Mouse (Mus musculus): ENCODE results near the gene Espnl. TPM values are rescaled to one million over a fixed set of nuclear protein-coding genes. Genes with fewer than 3 reads are reported as not detected.

Gene Espnl
- polyA plus RNA-seq, 1 experiment from 2014 or later: not detected

GRCm38 (mm10) chr1:91292101-91292825, 29.6 kb upstream of the Espnl start:
- Histone ChIP-seq H3K9ac (ENCODE audit: low read depth, low read length) (no peak overlapping the region), H3K27ac (ENCODE audit: low read length) (no peak overlapping the region), H3K36me3 (ENCODE audit: control insufficient read depth, insufficient read depth) (no peaks in the 10 kb centered on the region), H3K4me3 (ENCODE audit: low read depth, low read length) (no peak overlapping the region), H3K4me2 (ENCODE audit: low read depth, low read length) (no peak overlapping the region), H3K27me3 (ENCODE audit: control insufficient read depth, insufficient read depth, low read depth, low read length) (no peaks in the 10 kb centered on the region), H3K9me3 (replicated peaks; ENCODE audit: control insufficient read depth, low read length) (no peaks in the 10 kb centered on the region), H3K4me1 (ENCODE audit: control insufficient read depth, low read depth, low read length) (no peaks in the 10 kb centered on the region)
- no peak for ATAC-seq (ENCODE audit: low read depth)
- 88% methylated on average over 11 of the region's 11 CpGs for WGBS (ENCODE audit: insufficient replicate concordance)

DNA sequence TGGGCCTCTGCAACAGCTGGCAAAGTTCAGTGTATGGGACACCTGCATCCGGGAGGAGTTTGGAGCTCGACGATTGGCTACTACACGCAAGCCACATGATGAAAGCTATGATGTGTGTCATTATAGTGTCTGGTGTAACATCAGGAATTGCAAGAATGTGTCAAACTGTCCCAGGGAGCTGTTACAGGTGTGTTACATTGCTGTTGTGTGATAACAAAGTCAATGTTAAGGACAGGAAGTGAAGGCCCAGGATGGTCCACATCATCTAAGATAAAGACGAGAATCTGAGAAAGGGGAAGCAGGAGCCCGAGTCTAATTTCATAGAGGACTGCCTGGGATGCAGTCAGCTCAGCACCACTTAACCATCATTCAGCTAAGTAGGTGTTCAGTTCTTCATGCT, 26.3 kb upstream of the Espnl start:
- 63% methylated on average over 6 of the region's 6 CpGs for WGBS (ENCODE audit: insufficient replicate concordance)

DNA sequence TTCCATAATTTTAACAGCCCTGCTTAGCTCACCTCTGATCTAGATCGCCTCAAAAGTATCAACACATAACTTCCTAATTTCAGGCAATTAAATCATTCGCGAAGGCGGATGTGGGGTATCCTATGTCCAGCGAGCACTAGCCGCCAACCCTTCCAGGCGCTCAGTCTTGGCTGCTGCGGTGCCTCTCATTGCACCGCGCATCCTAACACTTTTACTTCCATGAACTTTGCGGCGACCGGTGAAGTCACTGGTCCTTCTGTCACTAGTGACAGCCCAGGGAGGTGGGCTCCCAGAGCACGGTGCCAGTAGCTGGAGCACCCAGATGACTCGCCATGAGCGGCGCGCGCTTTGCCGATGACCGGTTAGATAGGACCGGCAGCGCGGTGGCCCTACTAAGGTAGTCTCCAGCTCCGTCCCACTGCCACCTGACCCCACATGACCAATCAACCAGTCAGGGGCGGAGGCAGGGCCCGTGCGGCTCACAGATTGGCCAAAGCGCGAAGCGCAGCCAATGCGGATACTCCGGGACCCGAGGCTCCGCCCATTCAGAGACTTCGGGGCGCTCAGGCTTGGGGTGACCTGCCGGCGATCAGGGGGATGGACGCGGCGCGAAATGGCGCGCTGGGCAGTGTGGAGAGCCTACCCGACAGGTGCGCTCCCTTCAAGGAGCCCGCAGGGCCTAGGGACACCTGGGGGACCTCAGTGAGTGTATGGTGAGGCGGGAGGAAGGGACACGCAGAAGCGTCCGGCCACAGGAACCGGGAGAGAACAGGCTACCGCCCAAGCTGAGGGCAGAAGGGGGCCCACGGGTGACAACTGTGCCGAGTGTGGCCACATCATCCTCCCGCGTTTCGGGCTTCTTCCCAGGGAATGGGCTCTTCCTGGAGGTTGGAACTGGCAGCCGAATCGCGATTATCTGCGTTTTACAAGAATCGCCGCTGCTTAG, 23.8 kb upstream of the Espnl start, which contains the start of gene Scly:
TSS of gene Scly (plus strand) at position 540 of the 946 bp plus-strand sequence.
- peak within 1 kb of the TSS; percentile 92 for H3K9ac ChIP-seq (ENCODE audit: low read depth, low read length)
- no peaks in the 10 kb centered on the region for H3K27me3 ChIP-seq (ENCODE audit: control insufficient read depth, insufficient read depth, low read depth, low read length)
- H3K4me3 ChIP-seq (ENCODE audit: low read depth, low read length): peak within 1 kb of the TSS; percentile 92
- H3K4me2 ChIP-seq (ENCODE audit: low read depth, low read length): peak within 1 kb of the TSS; percentile 92
- peak; percentile 100 for ATAC-seq (ENCODE audit: low read depth)
- WGBS (ENCODE audit: insufficient replicate concordance): under 1% methylated on average over 63 of the region's 65 CpGs
- H3K27ac ChIP-seq (ENCODE audit: low read length): peak within 1 kb of the TSS; percentile 52
- no peaks in the 10 kb centered on the region for H3K9me3 ChIP-seq (replicated peaks; ENCODE audit: control insufficient read depth, low read length)
- H3K36me3 ChIP-seq (ENCODE audit: control insufficient read depth, insufficient read depth): no peaks in the 10 kb centered on the region; the same call in 1 of the 2 replicates
- peaks cover 28% of the 10 kb centered on the region for H3K4me1 ChIP-seq (ENCODE audit: control insufficient read depth, low read depth, low read length)

More for the DNA sequence above, 26.3 kb upstream of the Espnl start:
- no peaks in the 10 kb centered on the region for H3K36me3 ChIP-seq (ENCODE audit: control insufficient read depth, insufficient read depth)
- H3K9ac ChIP-seq (ENCODE audit: low read depth, low read length): no peak overlapping the region
- peaks cover 12% of the 10 kb centered on the region for H3K4me1 ChIP-seq (ENCODE audit: control insufficient read depth, low read depth, low read length)
- no peaks in the 10 kb centered on the region for H3K27me3 ChIP-seq (ENCODE audit: control insufficient read depth, insufficient read depth, low read depth, low read length)
- no peaks in the 10 kb centered on the region for H3K9me3 ChIP-seq (replicated peaks; ENCODE audit: control insufficient read depth, low read length)
- H3K27ac ChIP-seq (ENCODE audit: low read length): no peak overlapping the region
- no peak for ATAC-seq (ENCODE audit: low read depth)
- H3K4me3 ChIP-seq (ENCODE audit: low read depth, low read length): no peak overlapping the region
- no peak overlapping the region for H3K4me2 ChIP-seq (ENCODE audit: low read depth, low read length)

DNA sequence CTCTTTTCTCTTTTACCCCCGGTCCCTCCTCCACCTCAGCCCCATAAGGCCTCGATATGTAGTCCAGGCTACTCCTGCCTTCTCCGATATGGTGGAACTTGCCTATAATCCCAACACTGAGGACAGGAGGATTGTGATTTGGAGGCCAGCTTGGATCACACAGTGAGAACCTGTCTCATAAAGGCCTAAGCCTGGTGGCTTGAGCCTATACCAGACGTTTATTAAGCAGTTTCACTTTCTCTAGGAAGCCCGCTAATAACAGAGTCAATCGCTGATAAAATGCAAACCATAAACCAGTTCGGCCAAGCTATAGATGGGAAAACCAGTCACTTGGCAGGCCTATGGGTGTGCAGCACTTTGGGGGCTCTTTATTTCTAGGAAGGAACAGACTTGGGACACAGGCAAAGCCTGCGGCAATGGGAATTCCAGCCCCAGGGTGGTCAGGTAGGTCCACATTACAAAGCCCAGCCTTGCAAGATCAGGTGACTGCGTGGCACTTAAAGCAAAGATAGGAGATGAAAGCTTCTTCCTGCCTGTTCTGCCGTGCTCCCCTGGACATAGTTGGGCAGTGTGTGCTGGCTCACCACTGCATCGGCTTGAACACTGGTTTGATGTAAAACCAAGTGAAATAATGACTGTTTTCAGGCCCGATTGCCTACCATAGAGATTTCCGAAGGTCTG, 22.7 kb upstream of the Espnl start:
- peaks cover 28% of the 10 kb centered on the region for H3K4me1 ChIP-seq (ENCODE audit: control insufficient read depth, low read depth, low read length)
- H3K36me3 ChIP-seq (ENCODE audit: control insufficient read depth, insufficient read depth): no peaks in the 10 kb centered on the region; the same call in 1 of the 2 replicates
- H3K9me3 ChIP-seq (replicated peaks; ENCODE audit: control insufficient read depth, low read length): no peaks in the 10 kb centered on the region
- ATAC-seq (ENCODE audit: low read depth): no peak
- peak overlapping the region; percentile 32 for H3K27ac ChIP-seq (ENCODE audit: low read length)
- peak overlapping the region; percentile 92 for H3K4me3 ChIP-seq (ENCODE audit: low read depth, low read length)
- 45% methylated on average over 13 of the region's 13 CpGs for WGBS (ENCODE audit: insufficient replicate concordance)
- peak overlapping the region; percentile 63 for H3K4me2 ChIP-seq (ENCODE audit: low read depth, low read length)
- H3K9ac ChIP-seq (ENCODE audit: low read depth, low read length): peak overlapping the region; percentile 92
- H3K27me3 ChIP-seq (ENCODE audit: control insufficient read depth, insufficient read depth, low read depth, low read length): no peaks in the 10 kb centered on the region

DNA sequence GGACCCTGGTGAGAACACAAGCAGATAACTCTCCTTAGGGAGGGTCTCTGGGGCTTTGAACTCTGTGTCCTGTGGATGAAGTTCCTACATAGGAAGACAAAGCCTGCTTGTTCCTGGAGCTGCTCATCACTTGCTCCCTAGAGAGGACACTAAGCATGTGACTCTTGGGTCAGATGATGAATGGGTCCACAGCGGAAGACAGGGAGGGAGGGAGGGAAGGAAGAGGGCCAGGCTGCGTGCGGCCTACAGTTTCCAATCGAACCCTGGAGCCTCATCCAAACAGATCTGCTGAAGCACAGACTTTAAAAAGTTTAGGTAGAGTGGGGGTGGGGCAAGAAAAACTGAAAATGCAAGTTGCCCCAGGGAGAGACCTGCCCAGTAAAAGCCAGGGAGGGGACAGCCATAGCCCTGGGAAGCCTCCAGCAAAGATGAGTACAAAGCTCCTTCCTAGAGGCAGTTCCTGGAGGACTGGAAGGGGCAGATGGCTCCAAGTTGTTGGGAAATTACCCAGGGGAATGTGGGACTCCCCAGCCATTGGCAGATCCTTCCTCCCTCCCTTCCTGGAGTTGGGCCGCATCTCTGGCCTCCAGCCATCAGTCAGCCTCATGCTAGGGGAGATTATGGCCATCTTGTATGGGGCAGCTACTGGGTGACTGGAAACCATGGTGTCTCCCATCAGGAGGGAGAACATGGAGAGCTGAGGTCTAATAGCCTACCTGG, 22.0 kb upstream of the Espnl start:
- H3K36me3 ChIP-seq (ENCODE audit: control insufficient read depth, insufficient read depth): peaks cover 1% of the 10 kb centered on the region
- WGBS (ENCODE audit: insufficient replicate concordance): 81% methylated on average over 5 of the region's 5 CpGs
- peak overlapping the region; percentile 63 for H3K4me2 ChIP-seq (ENCODE audit: low read depth, low read length)
- peak overlapping the region; percentile 92; the same call in 1 of the 2 replicates for H3K9ac ChIP-seq (ENCODE audit: low read depth, low read length)
- peak overlapping the region; percentile 61 for H3K27ac ChIP-seq (ENCODE audit: low read length)
- no peaks in the 10 kb centered on the region for H3K9me3 ChIP-seq (replicated peaks; ENCODE audit: control insufficient read depth, low read length)
- peak overlapping the region; percentile 92 for H3K4me3 ChIP-seq (ENCODE audit: low read depth, low read length)
- peaks cover 28% of the 10 kb centered on the region for H3K4me1 ChIP-seq (ENCODE audit: control insufficient read depth, low read depth, low read length)
- no peak for ATAC-seq (ENCODE audit: low read depth)
- H3K27me3 ChIP-seq (ENCODE audit: control insufficient read depth, insufficient read depth, low read depth, low read length): no peaks in the 10 kb centered on the region

GRCm38 (mm10) chr1:91301206-91301920, 20.5 kb upstream of the Espnl start:
- peak overlapping the region; percentile 80 for H3K27ac ChIP-seq (ENCODE audit: low read length)
- ATAC-seq (ENCODE audit: low read depth): no peak
- peaks cover 12% of the 10 kb centered on the region for H3K36me3 ChIP-seq (ENCODE audit: control insufficient read depth, insufficient read depth)
- WGBS (ENCODE audit: insufficient replicate concordance): 46% methylated on average over 3 of the region's 3 CpGs
- H3K9me3 ChIP-seq (replicated peaks; ENCODE audit: control insufficient read depth, low read length): no peaks in the 10 kb centered on the region
- no peak overlapping the region for H3K9ac ChIP-seq (ENCODE audit: low read depth, low read length)
- no peaks in the 10 kb centered on the region for H3K27me3 ChIP-seq (ENCODE audit: control insufficient read depth, insufficient read depth, low read depth, low read length)
- H3K4me1 ChIP-seq (ENCODE audit: control insufficient read depth, low read depth, low read length): peaks cover 28% of the 10 kb centered on the region
- no peak overlapping the region for H3K4me3 ChIP-seq (ENCODE audit: low read depth, low read length)
- H3K4me2 ChIP-seq (ENCODE audit: low read depth, low read length): no peak overlapping the region; the same call in 1 of the 2 replicates

GRCm38 (mm10) chr1:91302021-91302420, 19.9 kb upstream of the Espnl start:
- Histone ChIP-seq H3K9ac (ENCODE audit: low read depth, low read length) (no peak overlapping the region), H3K4me3 (ENCODE audit: low read depth, low read length) (no peak overlapping the region), H3K27ac (ENCODE audit: low read length) (peak overlapping the region; percentile 80), H3K36me3 (ENCODE audit: control insufficient read depth, insufficient read depth) (peaks cover 15% of the 10 kb centered on the region), H3K4me1 (ENCODE audit: control insufficient read depth, low read depth, low read length) (peaks cover 28% of the 10 kb centered on the region), H3K4me2 (ENCODE audit: low read depth, low read length) (no peak overlapping the region; the same call in 1 of the 2 replicates), H3K9me3 (replicated peaks; ENCODE audit: control insufficient read depth, low read length) (no peaks in the 10 kb centered on the region), H3K27me3 (ENCODE audit: control insufficient read depth, insufficient read depth, low read depth, low read length) (no peaks in the 10 kb centered on the region)
- ATAC-seq (ENCODE audit: low read depth): no peak
- 82% methylated on average over 3 of the region's 3 CpGs for WGBS (ENCODE audit: insufficient replicate concordance)

DNA sequence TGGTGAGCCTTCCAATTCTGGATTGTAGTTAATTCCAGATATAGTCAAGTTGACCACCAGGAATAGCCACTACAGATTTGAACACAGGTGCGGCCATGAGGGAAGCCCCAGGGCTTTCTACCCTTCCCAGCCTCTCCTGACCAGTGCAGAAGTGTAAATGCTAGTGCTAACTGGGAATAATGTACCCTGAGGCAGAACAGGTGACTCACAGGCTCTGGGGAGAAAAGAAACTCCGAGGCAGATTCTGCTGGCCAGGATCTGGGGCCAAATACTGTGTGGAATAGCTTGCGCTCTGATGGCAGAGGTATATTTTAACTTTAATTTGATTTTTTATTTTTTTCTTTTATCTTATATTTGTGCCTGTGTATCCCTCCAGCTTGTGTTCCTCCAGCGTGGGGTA, 17.3 kb upstream of the Espnl start:
- H3K36me3 ChIP-seq (ENCODE audit: control insufficient read depth, insufficient read depth): peaks cover 38% of the 10 kb centered on the region
- no peak for ATAC-seq (ENCODE audit: low read depth)
- no peaks in the 10 kb centered on the region for H3K9me3 ChIP-seq (replicated peaks; ENCODE audit: control insufficient read depth, low read length)
- H3K4me1 ChIP-seq (ENCODE audit: control insufficient read depth, low read depth, low read length): peaks cover 23% of the 10 kb centered on the region
- no peak overlapping the region for H3K4me2 ChIP-seq (ENCODE audit: low read depth, low read length)
- H3K27ac ChIP-seq (ENCODE audit: low read length): no peak overlapping the region
- H3K4me3 ChIP-seq (ENCODE audit: low read depth, low read length): no peak overlapping the region
- no peak overlapping the region for H3K9ac ChIP-seq (ENCODE audit: low read depth, low read length)
- no peaks in the 10 kb centered on the region for H3K27me3 ChIP-seq (ENCODE audit: control insufficient read depth, insufficient read depth, low read depth, low read length)
- 86% methylated on average over 4 of the region's 4 CpGs for WGBS (ENCODE audit: insufficient replicate concordance)
